Mouse (Mus musculus) lung, adult 2 months (tissue): ENCODE measurements around the gene Hectd1. TPM values are rescaled to one million over a fixed set of nuclear protein-coding genes. Genes with fewer than 3 reads are reported as not detected.

Source experiments
- DNase-seq: peaks from one replicate; pipeline ENCODE4 v3.0.0; 2022
- H3K4me1 ChIP-seq: fragments of 200-500 bp; 2 replicates; pipeline ENCODE4 v1.6.1; 2011; ENCODE audit warnings: low read length; ENCODE audit not compliant: control insufficient read depth, insufficient read depth
- H3K4me3 ChIP-seq: fragments of 200-500 bp; replicated peaks from 2 replicates; pipeline ENCODE3; 2011; ENCODE audit warnings: low read depth, mild to moderate bottlenecking, control low read depth, low read length; ENCODE audit errors: extremely low read depth
- CTCF ChIP-seq: fragments of 200-500 bp; IDR thresholded peaks from 2 replicates; pipeline ENCODE4 v1.5.1; 2011; ENCODE audit warnings: mild to moderate bottlenecking, low read length, control low read depth; ENCODE audit not compliant: insufficient read depth
- POLR2A ChIP-seq: fragments of 200-500 bp; IDR thresholded peaks from 2 replicates; pipeline ENCODE4 v1.6.1; 2011; ENCODE audit warnings: low read depth, mild to moderate bottlenecking, control low read depth, low read length, borderline replicate concordance; ENCODE audit errors: extremely low read depth
- WGBS: fragments of 180-500 bp; shearing (Covaris S2); methylation state at CpG from one replicate; pipeline ENCODE4 v1.1.7; 2018; 5-methylcytosine and 5-hydroxymethylcytosine counted together
- polyA plus RNA-seq: library from polyadenylated mRNA; depleted of rRNA; stranded (reverse); fragments of >200 nt; gene quantifications from 2 replicates; pipeline ENCODE4 v1.2.3, GENCODE M21; 2012; rRNA removed

Gene Hectd1
- polyA plus RNA-seq, 1 experiment: 19.9 TPM

GRCm38 (mm10) chr12:51699623-51700393, 129.5 kb downstream of the Hectd1 start:
- Histone ChIP-seq H3K4me3 (no peak overlapping the region), H3K4me1 (peaks cover 17% of the 10 kb centered on the region)
- 39% methylated on average over 8 of the region's 8 CpGs for WGBS
- DNase-seq: no peak
- TF ChIP-seq POLR2A: no peak
- TF ChIP-seq CTCF: no peak

GRCm38 (mm10) chr12:51696157-51696556, 133.2 kb downstream of the Hectd1 start:
- no peak for DNase-seq
- H3K4me3 ChIP-seq: no peak overlapping the region
- TF ChIP-seq CTCF (no peak), POLR2A (no peak)
- peaks cover 16% of the 10 kb centered on the region for H3K4me1 ChIP-seq
- WGBS: 87% methylated on average over 2 of the region's 2 CpGs

GRCm38 (mm10) chr12:51694966-51695365, 134.4 kb downstream of the Hectd1 start:
- TF ChIP-seq POLR2A (no peak), CTCF (no peak)
- DNase-seq: no peak
- Histone ChIP-seq H3K4me1 (peaks cover 15% of the 10 kb centered on the region), H3K4me3 (no peak overlapping the region)
- 36% methylated on average over 1 of the region's 1 CpGs for WGBS

GRCm38 (mm10) chr12:51694096-51694495, 135.2 kb downstream of the Hectd1 start:
- peaks cover 15% of the 10 kb centered on the region for H3K4me1 ChIP-seq

More at GRCm38 (mm10) chr12:51694096-51694495, 135.2 kb downstream of the Hectd1 start:
- H3K4me3 ChIP-seq: no peak overlapping the region
- TF ChIP-seq CTCF (no peak), POLR2A (no peak)
- no peak for DNase-seq

Other genes starting within 250 kb of the Hectd1 start
- gene Coch, start 236.2 kb downstream of the Hectd1 start, polyA plus RNA-seq: 0.11 and 0.12 TPM in 2 replicates
- 8.8 and 10.9 TPM in 2 replicates for gene Ap4s1, start 138.5 kb downstream of the Hectd1 start, polyA plus RNA-seq
- gene Strn3, start 137.6 kb downstream of the Hectd1 start, polyA plus RNA-seq: 19.3 and 19.9 TPM in 2 replicates
- 35.0 and 50.4 TPM in 2 replicates for gene Heatr5a, start 141.8 kb upstream of the Hectd1 start, polyA plus RNA-seq
- gene Dtd2, start 177.0 kb upstream of the Hectd1 start, polyA plus RNA-seq: 4.6 and 6.8 TPM in 2 replicates
- 0.40 and 0.62 TPM in 2 replicates for gene Gpr33, start 198.5 kb upstream of the Hectd1 start, polyA plus RNA-seq